Mouse (Mus musculus) MEL (cell line): ENCODE data around the gene Kif19a. TPM values are rescaled to one million over a fixed set of nuclear protein-coding genes. Genes with fewer than 3 reads are reported as not detected.

ENCODE experiments used
- DNase-seq: peaks from one replicate; pipeline ENCODE4 v3.0.0; 2011; ENCODE audit warnings: low read depth, low spot score
- H3K27ac ChIP-seq: 2 replicates; pipeline ENCODE4 v1.5.1; 2012; ENCODE audit warnings: low read depth, mild to moderate bottlenecking, control low read depth, low read length, moderate library complexity; ENCODE audit not compliant: control insufficient read depth
- H3K27me3 ChIP-seq, 2 experiments: fragments of 150-350 bp in 1 of 2; sonication (generic) in 1 of 2; 2 replicates each; pipeline ENCODE4 v1.6.1; 2012; ENCODE audit warnings: low read length in 2 of 2, mild to moderate bottlenecking in 2 of 2, improper control_type of control experiment in 1 of 2, moderate library complexity in 1 of 2; ENCODE audit not compliant: insufficient read depth in 2 of 2, control insufficient read depth in 1 of 2
- H3K36me3 ChIP-seq, 2 experiments: 2 replicates each; pipeline ENCODE4 v1.6.1; 2012 to 2014; ENCODE audit warnings: low read length in 2 of 2, improper control_type of control experiment in 1 of 2, inconsistent platforms in 1 of 2, mild to moderate bottlenecking in 1 of 2; ENCODE audit not compliant: insufficient read depth in 2 of 2, control insufficient read depth in 1 of 2
- H3K4me1 ChIP-seq, 2 experiments: fragments of 150-350 bp in 1 of 2; sonication (generic) in 1 of 2; 2 replicates each; pipeline ENCODE4 v1.6.1; 2012; ENCODE audit warnings: low read length in 2 of 2, improper control_type of control experiment in 1 of 2, mild to moderate bottlenecking in 1 of 2; ENCODE audit not compliant: insufficient read depth in 2 of 2, control insufficient read depth in 1 of 2
- H3K4me3 ChIP-seq, 2 experiments: fragments of 150-350 bp in 1 of 2; sonication (generic) in 1 of 2; 2 replicates each; pipeline ENCODE4 v1.5.1; 2012; ENCODE audit warnings: low read depth in 2 of 2, low read length in 2 of 2, mild to moderate bottlenecking in 2 of 2, moderate library complexity in 2 of 2, control low read depth in 1 of 2, improper control_type of control experiment in 1 of 2; ENCODE audit not compliant: control insufficient read depth in 1 of 2, insufficient read depth in 1 of 2
- H3K79me2 ChIP-seq: 2 replicates; pipeline ENCODE4 v1.6.1; 2012; ENCODE audit warnings: mild to moderate bottlenecking, low read length, moderate library complexity; ENCODE audit not compliant: control insufficient read depth, poor library complexity, insufficient read depth
- H3K9ac ChIP-seq: 2 replicates; pipeline ENCODE4 v1.6.1; 2012; ENCODE audit warnings: low read depth, mild to moderate bottlenecking, control low read depth, low read length, moderate library complexity; ENCODE audit not compliant: control insufficient read depth, poor library complexity, severe bottlenecking
- H3K9me3 ChIP-seq: fragments of 150-350 bp; sonication (generic); replicated peaks from 2 replicates; pipeline ENCODE4 v1.6.1; 2012; ENCODE audit warnings: mild to moderate bottlenecking, low read length, improper control_type of control experiment, moderate library complexity; ENCODE audit not compliant: insufficient read depth
- BHLHE40 ChIP-seq: IDR thresholded peaks from 2 replicates; pipeline ENCODE4 v1.6.1; 2012; ENCODE audit warnings: low read depth, mild to moderate bottlenecking, inconsistent platforms, low read length, improper control_type of control experiment, borderline replicate concordance
- E2F4 ChIP-seq: IDR thresholded peaks from 2 replicates; pipeline ENCODE4 v1.6.1; 2011; ENCODE audit warnings: low read depth, low read length, improper control_type of control experiment, borderline replicate concordance
- EP300 ChIP-seq, 2 experiments: IDR thresholded peaks; 2 replicates each; pipeline ENCODE4 v1.6.1; 2011; ENCODE audit warnings: improper control_type of control experiment in 2 of 2, low read length in 2 of 2, low read depth in 1 of 2, mild to moderate bottlenecking in 1 of 2
- ETS1 ChIP-seq: IDR thresholded peaks from 2 replicates; pipeline ENCODE4 v1.6.1; 2012; ENCODE audit warnings: low read depth, mild to moderate bottlenecking, inconsistent platforms, low read length, improper control_type of control experiment, moderate library complexity
- GABPA ChIP-seq: IDR thresholded peaks from 2 replicates; pipeline ENCODE4 v1.6.1; 2012; ENCODE audit warnings: low read depth, mild to moderate bottlenecking, inconsistent platforms, low read length, improper control_type of control experiment, moderate library complexity
- GATA1 ChIP-seq: IDR thresholded peaks from 2 replicates; pipeline ENCODE4 v1.6.1; 2011; ENCODE audit warnings: low read depth, low read length, improper control_type of control experiment
- JUND ChIP-seq: IDR thresholded peaks from 2 replicates; pipeline ENCODE4 v1.6.1; 2011; ENCODE audit warnings: low read depth, mild to moderate bottlenecking, improper control_type of control experiment, low read length
- KAT2A ChIP-seq: conservative IDR thresholded peaks from 2 replicates; pipeline ENCODE4 v1.6.1; 2012; ENCODE audit warnings: low read depth, low read length, improper control_type of control experiment, inconsistent platforms
- MAFK ChIP-seq: IDR thresholded peaks from 2 replicates; pipeline ENCODE4 v1.6.1; 2011; ENCODE audit warnings: low read depth, mild to moderate bottlenecking, low read length, improper control_type of control experiment, borderline replicate concordance
- MAX ChIP-seq: IDR thresholded peaks from 2 replicates; pipeline ENCODE4 v1.6.1; 2011; ENCODE audit warnings: low read length, improper control_type of control experiment
- MAZ ChIP-seq: IDR thresholded peaks from 2 replicates; pipeline ENCODE4 v1.6.1; 2012; ENCODE audit warnings: low read depth, mild to moderate bottlenecking, inconsistent platforms, low read length, improper control_type of control experiment
- MXI1 ChIP-seq: IDR thresholded peaks from 2 replicates; pipeline ENCODE4 v1.6.1; 2011; ENCODE audit warnings: mild to moderate bottlenecking, low read depth, low read length, improper control_type of control experiment
- MYC ChIP-seq: IDR thresholded peaks from 2 replicates; pipeline ENCODE4 v1.6.1; 2011; ENCODE audit warnings: low read depth, mild to moderate bottlenecking, low read length, improper control_type of control experiment, moderate library complexity
- NELFE ChIP-seq: IDR thresholded peaks from 2 replicates; pipeline ENCODE4 v1.6.1; 2011; ENCODE audit warnings: low read depth, low read length, improper control_type of control experiment
- POLR2AphosphoS2 ChIP-seq: IDR thresholded peaks from 2 replicates; pipeline ENCODE4 v1.6.1; 2011; ENCODE audit warnings: low read length, improper control_type of control experiment
- POLR2AphosphoS5 ChIP-seq: IDR thresholded peaks from 2 replicates; pipeline ENCODE4 v1.6.1; 2012; ENCODE audit warnings: low read depth, borderline replicate concordance, mild to moderate bottlenecking, inconsistent platforms, low read length, moderate library complexity, mixed read lengths
- SIN3A ChIP-seq: IDR thresholded peaks from 2 replicates; pipeline ENCODE4 v1.6.1; 2012; ENCODE audit warnings: low read length, improper control_type of control experiment, inconsistent platforms
- TAL1 ChIP-seq: IDR thresholded peaks from 2 replicates; pipeline ENCODE4 v1.6.1; 2012; ENCODE audit warnings: mild to moderate bottlenecking, inconsistent platforms, low read length, moderate library complexity, mixed read lengths
- TBP ChIP-seq: IDR thresholded peaks from 2 replicates; pipeline ENCODE4 v1.8.0; 2011; ENCODE audit warnings: low read depth, low read length, improper control_type of control experiment
- TCF12 ChIP-seq: IDR thresholded peaks from 2 replicates; pipeline ENCODE4 v1.6.1; 2014; ENCODE audit warnings: low read depth, mild to moderate bottlenecking, inconsistent platforms, low read length, improper control_type of control experiment, moderate library complexity
- ZC3H11A ChIP-seq: IDR thresholded peaks from 2 replicates; pipeline ENCODE4 v1.6.1; 2012; ENCODE audit warnings: low read depth, mild to moderate bottlenecking, inconsistent platforms, low read length, improper control_type of control experiment
- ZKSCAN1 ChIP-seq: IDR thresholded peaks from 2 replicates; pipeline ENCODE4 v1.6.1; 2012; ENCODE audit warnings: low read depth, mild to moderate bottlenecking, inconsistent platforms, low read length, improper control_type of control experiment, moderate library complexity
- polyA plus RNA-seq, 2 experiments: library from polyadenylated mRNA; stranded (reverse) in 1 of 2; unstranded in 1 of 2; fragments of >175 nt in 1 of 2; fragments of >200 nt in 1 of 2; gene quantifications; 2 replicates each; pipeline versions ENCODE4 v1.2.1 to v1.2.4; 2012; ENCODE audit warnings: low replicate concordance in 2 of 2, low read depth in 1 of 2; ENCODE audit not compliant: insufficient read length in 2 of 2, insufficient read depth in 1 of 2, missing spikeins in 1 of 2
- total RNA-seq: library from RNA; depleted of rRNA; stranded (reverse); fragments of 300-350 nt; gene quantifications from 2 replicates; pipeline ENCODE4 v1.2.3, GENCODE M21; 2012

Gene Kif19a
- total and polyA plus RNA-seq, 3 experiments, result not detected

DNA sequence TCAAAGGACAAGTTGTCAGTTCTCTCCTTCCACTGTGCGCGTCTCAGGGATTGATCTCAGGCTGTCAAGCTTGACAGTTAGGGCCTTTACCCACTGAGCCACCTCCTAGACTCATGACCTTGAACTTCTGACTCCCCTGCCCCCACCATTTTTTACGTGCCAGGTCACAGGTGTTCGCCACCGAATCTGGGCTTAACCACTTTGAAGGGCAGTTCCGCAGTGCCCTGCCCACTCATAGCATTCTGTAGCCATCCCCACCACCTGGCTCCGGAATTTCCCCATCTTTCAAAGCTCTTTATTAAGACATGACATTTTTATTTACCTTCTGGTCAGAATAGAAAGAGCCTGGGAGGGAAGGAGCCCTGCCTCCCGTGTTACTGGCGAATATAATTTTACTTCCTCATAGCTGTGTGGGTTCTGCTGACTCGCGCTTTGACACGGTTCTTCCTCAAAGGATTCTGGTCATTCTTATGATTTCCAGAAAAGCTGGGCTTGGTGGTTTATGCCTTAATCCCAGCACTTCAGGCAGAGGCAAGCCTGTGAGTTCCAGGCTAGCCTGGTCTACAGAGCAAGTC lies 17.5 kb upstream of the Kif19a start:
- Histone ChIP-seq H3K36me3 (no peaks in the 10 kb centered on the region), H3K4me1 (no peaks in the 10 kb centered on the region), H3K79me2 (no peaks in the 10 kb centered on the region), H3K4me3 (no peak overlapping the region)
- DNase-seq, result no peak
- TF ChIP-seq E2F4 (no peak), MYC (no peak), POLR2AphosphoS2 (no peak), GATA1 (no peak), EP300 (IDR thresholded peaks at IDR 0.05; ENCODE audit: low read depth in 1 of 2, low read length in 2 of 2) (no peak), TCF12 (no peak), NELFE (no peak), MAX (no peak), KAT2A (no peak), SIN3A (no peak), TBP (no peak), BHLHE40 (no peak), MAZ (no peak), JUND (no peak), POLR2AphosphoS5 (no peak), GABPA (no peak), ZC3H11A (no peak), TAL1 (no peak), ETS1 (no peak), MAFK (no peak)
- TF ChIP-seq, all 39 proteins: peak for 0
- H3K27ac ChIP-seq, result no peak overlapping the region
- no peaks in the 10 kb centered on the region for H3K9me3 ChIP-seq
- H3K9ac ChIP-seq, result no peak overlapping the region
- H3K27me3 ChIP-seq, result no peaks in the 10 kb centered on the region

DNA sequence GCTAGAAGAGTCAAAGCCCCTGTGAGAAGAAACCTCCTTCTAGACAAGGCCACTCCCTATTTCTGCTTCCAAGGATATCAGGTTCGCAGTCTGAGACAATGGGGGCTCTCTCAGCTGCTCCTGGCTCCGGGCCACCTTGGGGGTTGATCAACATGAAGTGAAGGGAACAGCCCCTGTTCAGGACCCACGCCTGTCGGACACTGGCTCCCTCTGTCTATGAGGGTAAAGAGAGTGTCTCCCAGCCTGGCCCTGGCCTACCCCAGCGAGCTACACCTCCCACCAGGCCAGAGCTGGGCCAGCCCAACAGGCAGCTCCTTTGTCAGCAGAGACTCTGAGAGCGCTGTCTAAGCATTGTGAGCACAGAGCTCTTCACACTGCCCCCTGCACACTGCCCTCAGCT lies 4.7 kb downstream of the Kif19a start:
- Histone ChIP-seq H3K36me3 (no peaks in the 10 kb centered on the region), H3K79me2 (no peaks in the 10 kb centered on the region), H3K4me3 (no peak overlapping the region), H3K9ac (no peak overlapping the region), H3K27me3 (no peaks in the 10 kb centered on the region), H3K27ac (no peak overlapping the region), H3K4me1 (no peaks in the 10 kb centered on the region), H3K9me3 (no peaks in the 10 kb centered on the region; the same call in 1 of the 2 replicates)
- TF ChIP-seq KAT2A (no peak), GATA1 (no peak), ZKSCAN1 (no peak), MXI1 (no peak)
- no peak for DNase-seq
